ENCODE assay signal across 7 mouse cellular contexts in the genomic region with DNA sequence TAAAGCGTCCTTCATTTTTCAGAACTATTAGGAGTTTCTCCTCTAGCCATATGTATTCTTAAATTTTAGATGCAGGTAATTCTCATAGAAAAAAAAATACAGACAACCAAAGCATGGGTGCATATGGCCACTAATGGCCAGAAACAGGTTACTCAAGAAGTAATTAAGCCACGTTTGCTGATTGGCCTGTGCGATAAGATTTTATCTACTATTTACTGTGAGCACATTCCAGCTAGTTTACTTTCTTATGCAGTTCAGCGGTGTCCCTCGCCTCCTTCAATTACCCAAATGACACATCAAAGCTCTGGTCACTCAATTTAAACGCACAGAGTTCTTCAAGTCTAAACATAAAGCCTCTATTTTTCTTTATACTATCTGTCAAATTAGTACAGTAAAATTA. TPM values are rescaled to one million over a fixed set of nuclear protein-coding genes. Genes with fewer than 3 reads are reported as not detected.
DNase-seq lines count a peak whose midpoint lies in the region; ATAC-seq and TF ChIP-seq lines count a peak whose summit lies in the region.

No protein-coding gene starts in this region.

- H3K9me3 ChIP-seq in lung, embryonic 14.5 days (ENCODE audit: low read depth, low read length), result no peaks in the 10 kb centered on the region
- H3K9me3 ChIP-seq in forebrain, embryonic 11.5 days (ENCODE audit: control insufficient read depth, low read length), result no peaks in the 10 kb centered on the region
- no peaks in the 10 kb centered on the region for H3K9me3 ChIP-seq in limb, embryonic 12.5 days
- H3K9me3 ChIP-seq in stomach, embryonic 14.5 days (ENCODE audit: control insufficient read depth, low read depth, low read length), result no peaks in the 10 kb centered on the region

- H3K27me3 ChIP-seq in lung, embryonic 14.5 days (ENCODE audit: insufficient read depth, low read length), result no peaks in the 10 kb centered on the region
- no peaks in the 10 kb centered on the region for H3K27me3 ChIP-seq in forebrain, embryonic 11.5 days (ENCODE audit: control insufficient read depth, insufficient read depth, low read length)
- no peaks in the 10 kb centered on the region for H3K27me3 ChIP-seq in limb, embryonic 12.5 days
- no peaks in the 10 kb centered on the region for H3K27me3 ChIP-seq in stomach, embryonic 14.5 days (ENCODE audit: control insufficient read depth, insufficient read depth, low read length)

- H3K4me3 ChIP-seq in lung, embryonic 14.5 days (ENCODE audit: low read depth, low read length), result peak overlapping the region; percentile 71
- H3K4me3 ChIP-seq in forebrain, embryonic 11.5 days (ENCODE audit: low read depth, low read length), result peak overlapping the region; percentile 68
- peak overlapping the region; percentile 80 for H3K4me3 ChIP-seq in limb, embryonic 12.5 days (replicated peaks)
- H3K4me3 ChIP-seq in stomach, embryonic 14.5 days (ENCODE audit: low read depth, low read length), result peak overlapping the region; percentile 78

- peak overlapping the region; percentile 74 for H3K9ac ChIP-seq in lung, embryonic 14.5 days
- no peak overlapping the region for H3K9ac ChIP-seq in forebrain, embryonic 11.5 days (ENCODE audit: low read length)
- no peak overlapping the region for H3K9ac ChIP-seq in limb, embryonic 12.5 days (replicated peaks)
- H3K9ac ChIP-seq in stomach, embryonic 14.5 days (replicated peaks; ENCODE audit: low read depth, low read length), result no peak overlapping the region

- no peak overlapping the region for H3K27ac ChIP-seq in lung, embryonic 14.5 days (ENCODE audit: low read depth)
- H3K27ac ChIP-seq in forebrain, embryonic 11.5 days (ENCODE audit: low read depth, low read length), result no peak overlapping the region
- H3K27ac ChIP-seq in limb, embryonic 12.5 days, result no peak overlapping the region
- no peak overlapping the region for H3K27ac ChIP-seq in stomach, embryonic 14.5 days (ENCODE audit: low read length)

- ATAC-seq in lung, embryonic 14.5 days (ENCODE audit: insufficient read depth), result no peak
- no peak for ATAC-seq in forebrain, embryonic 11.5 days (replicated peaks; ENCODE audit: low FRiP score)
- no peak for ATAC-seq in limb, embryonic 12.5 days (ENCODE audit: insufficient number of reproducible peaks, insufficient read depth, low FRiP score, low TSS enrichment, low read depth)
- no peak for ATAC-seq in stomach, embryonic 14.5 days (ENCODE audit: insufficient number of reproducible peaks, insufficient read depth, low FRiP score, low read depth)

- 17% methylated on average over 6 of the region's 6 CpGs for WGBS in lung, embryonic 14.5 days
- WGBS in forebrain, embryonic 11.5 days, result 38% methylated on average over 6 of the region's 6 CpGs
- WGBS in limb, embryonic 12.5 days, result 22% methylated on average over 6 of the region's 6 CpGs
- 24% methylated on average over 6 of the region's 6 CpGs for WGBS in stomach, embryonic 14.5 days

- H3K4me1 ChIP-seq in lung, embryonic 14.5 days (ENCODE audit: insufficient read depth), result no peaks in the 10 kb centered on the region; the same call in 1 of the 2 replicates
- no peaks in the 10 kb centered on the region for H3K4me1 ChIP-seq in forebrain, embryonic 11.5 days (replicated peaks; ENCODE audit: control insufficient read depth, insufficient read depth, low read length)
- peaks cover 26% of the 10 kb centered on the region for H3K4me1 ChIP-seq in limb, embryonic 12.5 days (replicated peaks)
- H3K4me1 ChIP-seq in stomach, embryonic 14.5 days (ENCODE audit: control insufficient read depth, insufficient read depth, low read length), result peaks cover 10% of the 10 kb centered on the region; the same call in 1 of the 2 replicates

- H3K36me3 ChIP-seq in lung, embryonic 14.5 days (ENCODE audit: insufficient read depth), result 0 out of 2 replicates have a peak, but pooled peaks cover 5% of the 10 kb centered on the region
- no peaks in the 10 kb centered on the region for H3K36me3 ChIP-seq in forebrain, embryonic 11.5 days (ENCODE audit: control insufficient read depth, insufficient read depth, low read length)
- H3K36me3 ChIP-seq in limb, embryonic 12.5 days, result peaks cover 9% of the 10 kb centered on the region
- H3K36me3 ChIP-seq in stomach, embryonic 14.5 days (ENCODE audit: control insufficient read depth, insufficient read depth, low read length), result no peaks in the 10 kb centered on the region

- peak overlapping the region; percentile 94 for H3K4me2 ChIP-seq in lung, embryonic 14.5 days
- peak overlapping the region; percentile 96 for H3K4me2 ChIP-seq in forebrain, embryonic 11.5 days (ENCODE audit: low read depth, low read length, severe bottlenecking)
- peak overlapping the region; percentile 90 for H3K4me2 ChIP-seq in limb, embryonic 12.5 days
- peak overlapping the region; percentile 88 for H3K4me2 ChIP-seq in stomach, embryonic 14.5 days (replicated peaks; ENCODE audit: low read depth, low read length)

- DNase-seq in lung, embryonic 14.5 days, result no peak
- no peak for DNase-seq in lung, postnatal 36 days
- DNase-seq in forebrain, embryonic 11.5 days (ENCODE audit: low spot score), result no peak
- DNase-seq in layer of hippocampus, adult 18-20 months (ENCODE audit: low spot score in 2 of 2), result no peak
- DNase-seq in left cerebral cortex, adult 9 months (ENCODE audit: low spot score in 2 of 2), result no peak

- TF ChIP-seq CTCF in lung, embryonic 14.5 days (IDR thresholded peaks at IDR 0.05; ENCODE audit: low read depth), result no peak

RNA-seq across cellular contexts. Expression of a gene that starts 1.0 kb away (rescaled TPM):
- polyA plus RNA-seq in lung, embryonic 14.5 days (2014; fragmentation: Nextera tagmentation; extraction: Ambion mirVana), result 17.3 and 18.9 TPM in 2 replicates
- polyA plus RNA-seq in forebrain, embryonic 11.5 days (2014; fragmentation: Nextera tagmentation; extraction: Ambion mirVana), result 12.2 and 12.9 TPM in 2 replicates
- polyA plus RNA-seq in limb, embryonic 12.5 days (2016; fragmentation: Nextera tagmentation; extraction: Ambion mirVana), result 16.0 and 17.8 TPM in 2 replicates
- polyA plus RNA-seq in stomach, embryonic 14.5 days (2014; fragmentation: Nextera tagmentation; extraction: Ambion mirVana), result 14.9 and 15.9 TPM in 2 replicates
- 10 to 100 TPM; 21.5 to 22.5 TPM for total RNA-seq in layer of hippocampus, adult 18-20 months (2021)

RNA-seq across cellular contexts. Expression of a gene that starts 56.6 kb away (rescaled TPM):
- polyA plus RNA-seq in lung, embryonic 14.5 days (2014; fragmentation: Nextera tagmentation; extraction: Ambion mirVana), result 3.6 and 6.4 TPM in 2 replicates
- 10.0 and 13.5 TPM in 2 replicates for polyA plus RNA-seq in forebrain, embryonic 11.5 days (2014; fragmentation: Nextera tagmentation; extraction: Ambion mirVana)
- 6.5 and 8.5 TPM in 2 replicates for polyA plus RNA-seq in limb, embryonic 12.5 days (2016; fragmentation: Nextera tagmentation; extraction: Ambion mirVana)
- polyA plus RNA-seq in stomach, embryonic 14.5 days (2014; fragmentation: Nextera tagmentation; extraction: Ambion mirVana), result 3.2 and 3.7 TPM in 2 replicates
- total RNA-seq in layer of hippocampus, adult 18-20 months (2021), result 10 to 100 TPM; 33.3 to 35.9 TPM
